In the genomic region with DNA sequence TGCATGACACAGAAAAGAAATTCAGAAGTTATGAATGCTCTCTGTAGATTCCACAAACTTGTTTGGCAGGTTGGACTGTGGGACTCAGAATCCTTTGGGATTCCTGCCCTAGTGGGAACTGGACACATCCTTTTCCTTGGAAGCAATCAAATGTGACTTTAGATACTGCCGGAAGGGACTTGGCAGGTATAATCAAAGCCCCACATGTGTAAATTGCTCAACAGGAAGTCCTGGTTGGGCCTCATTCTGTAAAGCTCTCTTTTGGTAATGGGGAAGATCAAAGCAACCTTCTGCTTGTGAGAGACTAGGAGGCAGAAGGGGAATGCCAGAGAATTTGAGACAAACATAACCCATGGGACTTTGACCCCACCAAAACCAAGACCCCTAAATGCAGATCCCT, we compare ENCODE assay signal across 20 mouse cellular contexts. TPM values are rescaled to one million over a fixed set of nuclear protein-coding genes. Genes with fewer than 3 reads are reported as not detected.
DNase-seq lines count a peak whose midpoint lies in the region; ATAC-seq lines count a peak whose summit lies in the region.
"Had no signal": no experiment of that assay in that cellular context is flagged by ENCODE, and none has a peak within 500 bp of the region (broad histone marks: within the 10 kb centered on the region; RNA-seq: fewer than 3 reads in every experiment).

No protein-coding gene starts in this region.

- H3K27ac ChIP-seq in kidney, embryonic 16.5 days (ENCODE audit: low read length): no peak overlapping the region
- H3K27ac ChIP-seq: embryonic facial prominence, embryonic 12.5 days; forebrain, embryonic 12.5 days; hindbrain, embryonic 13.5 days; hindbrain, postnatal 0 days had no signal

- no peak overlapping the region for H3K9ac ChIP-seq in kidney, embryonic 16.5 days (replicated peaks; ENCODE audit: low read length)
- H3K9ac ChIP-seq: embryonic facial prominence, embryonic 12.5 days; forebrain, embryonic 12.5 days; hindbrain, embryonic 13.5 days had no signal

- intact Hi-C loops in left cerebral cortex, postnatal 4 days (cut with DNase I): no loop called here

- peak; percentile 4 for DNase-seq in kidney, postnatal 14 days
- peak; percentile 45 for DNase-seq in CD4-positive helper T cell, adult 2 months (ENCODE audit: low read depth, low spot score)
- DNase-seq in induced T-regulatory cell, adult 2 months (ENCODE audit: low read depth): peak; percentile 28
- DNase-seq in urinary bladder, postnatal 4 days (ENCODE audit: low spot score in 2 of 2): no peak
- no peak for DNase-seq in yolk sac, embryonic 10.5 days (ENCODE audit: low spot score)
- DNase-seq in left cerebral cortex, postnatal 4 days: no peak
- DNase-seq: adrenal gland, adult 2 months; adrenal gland, postnatal 25 days; cerebellum, adult 2 months; cerebellum, postnatal 14 days; gastrocnemius, postnatal 10 days; heart, postnatal 10 days had no signal

- no peak overlapping the region for H3K4me3 ChIP-seq in kidney, embryonic 16.5 days (ENCODE audit: low read length)
- H3K4me3 ChIP-seq: embryonic facial prominence, embryonic 12.5 days; forebrain, embryonic 12.5 days; hindbrain, embryonic 13.5 days had no signal

- peaks cover 3% of the 10 kb centered on the region; the same call in 1 of the 2 replicates for H3K4me1 ChIP-seq in kidney, embryonic 16.5 days (ENCODE audit: insufficient read depth, low read length)
- H3K4me1 ChIP-seq: embryonic facial prominence, embryonic 12.5 days; forebrain, embryonic 12.5 days; hindbrain, embryonic 13.5 days had no signal

- H3K4me2 ChIP-seq in kidney, embryonic 16.5 days (replicated peaks; ENCODE audit: low read depth, low read length): no peak overlapping the region
- H3K4me2 ChIP-seq: embryonic facial prominence, embryonic 12.5 days; forebrain, embryonic 12.5 days; hindbrain, embryonic 13.5 days had no signal

- no peak for ATAC-seq in kidney, embryonic 16.5 days (ENCODE audit: low FRiP score, low TSS enrichment)
- ATAC-seq in CD4-positive, CD25-positive, alpha-beta regulatory T cell, adult 4 months: peak; percentile 88
- ATAC-seq: forebrain, embryonic 16.5 days; hindbrain, postnatal 0 days; intestine, embryonic 16.5 days had no signal

- WGBS in kidney, embryonic 16.5 days: 39% methylated on average over 1 of the region's 1 CpGs

- no peaks in the 10 kb centered on the region for H3K36me3 ChIP-seq in kidney, embryonic 16.5 days (ENCODE audit: insufficient read depth, low read length)
- H3K36me3 ChIP-seq: embryonic facial prominence, embryonic 12.5 days; forebrain, embryonic 12.5 days; hindbrain, embryonic 13.5 days had no signal

- H3K27me3 ChIP-seq in kidney, embryonic 16.5 days (ENCODE audit: insufficient read depth, low read length): no peaks in the 10 kb centered on the region
- H3K27me3 ChIP-seq: embryonic facial prominence, embryonic 12.5 days; forebrain, embryonic 12.5 days; hindbrain, embryonic 13.5 days had no signal

- no peaks in the 10 kb centered on the region for H3K9me3 ChIP-seq in kidney, embryonic 16.5 days (ENCODE audit: low read length)
- H3K9me3 ChIP-seq: embryonic facial prominence, embryonic 12.5 days; forebrain, embryonic 12.5 days; hindbrain, embryonic 13.5 days had no signal

RNA-seq across cellular contexts. Expression of a gene that starts 46.4 kb away (rescaled TPM):
- 3.2 and 3.7 TPM in 2 replicates for polyA plus RNA-seq in kidney, embryonic 16.5 days (2015; fragmentation: Nextera tagmentation; extraction: Ambion mirVana)
- polyA plus RNA-seq in CD4-positive, CD25-positive, alpha-beta regulatory T cell, adult 4 months (2017; shearing (Covaris generic)): 1 to 10 TPM; 1.4 to 2.7 TPM
- total RNA-seq in left cerebral cortex, postnatal 4 days (2021): 10 to 100 TPM; 40.4 to 44.4 TPM

Comparison
In these comparisons a context has a peak if more than half of its experiments do, and no peak if none do; other contexts are left out.
1. DNase-seq: peak in kidney, postnatal 14 days (single experiment), CD4-positive helper T cell, adult 2 months (single experiment) and induced T-regulatory cell, adult 2 months (single experiment); none in urinary bladder, postnatal 4 days (0 of 2), yolk sac, embryonic 10.5 days (single experiment) and left cerebral cortex, postnatal 4 days (single experiment).